Mouse (Mus musculus): ENCODE data around the gene Ctsq. TPM values are rescaled to one million over a fixed set of nuclear protein-coding genes. Genes with fewer than 3 reads are reported as not detected.

Ctsq gene
- polyA plus RNA-seq (2012; rRNA removed): 0.03 and 0.15 TPM in 2 replicates

GRCm38 (mm10) chr13:61040531-61040930 is at the start of gene Ctsq:
Ctsq (minus strand) TSS chr13:61040631.

GRCm38 (mm10) chr13:61005859-61006258 is 34.6 kb downstream of the Ctsq start, which contains the start of gene Ctsj:
Ctsj (minus strand) TSS chr13:61005959.

Other genes starting within 250 kb of the Ctsq start
- gene Ctsll3, start 237.8 kb downstream of the Ctsq start, polyA plus RNA-seq (2012; rRNA removed): not detected in 2 replicates
- gene 4930486L24Rik, start 176.2 kb downstream of the Ctsq start, polyA plus RNA-seq (2012; rRNA removed): 0.15 TPM in 2 replicates
- gene Gm49392, start 143.7 kb downstream of the Ctsq start, polyA plus RNA-seq (2012; rRNA removed): 0.05 TPM in 1 of 2 replicates, not detected in the other
- 5.5 TPM in 2 replicates for gene Ctla2b, start 143.2 kb downstream of the Ctsq start, polyA plus RNA-seq (2012; rRNA removed)
- 0.37 and 2.0 TPM in 2 replicates for gene Tpbpb, start 135.8 kb downstream of the Ctsq start, polyA plus RNA-seq (2012; rRNA removed)
- not detected in 2 replicates for gene Gm49393, start 105.0 kb downstream of the Ctsq start, polyA plus RNA-seq (2012; rRNA removed)
- 5.8 and 6.1 TPM in 2 replicates for gene Gm49391, start 104.1 kb downstream of the Ctsq start, polyA plus RNA-seq (2012; rRNA removed)
- gene Ctla2a, start 104.0 kb downstream of the Ctsq start, polyA plus RNA-seq (2012; rRNA removed): 16.9 and 18.1 TPM in 2 replicates
- 0.69 and 2.2 TPM in 2 replicates for gene Tpbpa, start 98.6 kb downstream of the Ctsq start, polyA plus RNA-seq (2012; rRNA removed)
- gene Ctsj, start 34.7 kb downstream of the Ctsq start, polyA plus RNA-seq (2012; rRNA removed): 0.05 and 0.20 TPM in 2 replicates
- not detected in 2 replicates for gene Ctsr, start 123.6 kb upstream of the Ctsq start, polyA plus RNA-seq (2012; rRNA removed)
- not detected in 2 replicates for gene Cts6, start 162.8 kb upstream of the Ctsq start, polyA plus RNA-seq (2012; rRNA removed)
- not detected in 2 replicates for gene Cts8, start 214.7 kb upstream of the Ctsq start, polyA plus RNA-seq (2012; rRNA removed)
- not detected in 2 replicates for gene Gm49398, start 248.2 kb upstream of the Ctsq start, polyA plus RNA-seq (2012; rRNA removed)